Mouse (Mus musculus): Measurements from ENCODE around the gene Abcg1.

Abcg1 gene

GRCm38 (mm10) chr17:31133776-31134175 is 76.3 kb downstream of the Abcg1 start:
- DNase-seq = no peak

- no peak for DNase-seq
Observed at GRCm38 (mm10) chr17:31134913-31135312, 77.4 kb downstream of the Abcg1 start.

GRCm38 (mm10) chr17:31136291-31136690 is 78.8 kb downstream of the Abcg1 start:
- DNase-seq = no peak

- no peak for DNase-seq
Observed at GRCm38 (mm10) chr17:31136821-31137220, 79.3 kb downstream of the Abcg1 start.

- DNase-seq = peak; percentile 63
Observed at GRCm38 (mm10) chr17:31138398-31138797, 80.9 kb downstream of the Abcg1 start.

GRCm38 (mm10) chr17:31142116-31142515 is 84.6 kb downstream of the Abcg1 start:
- DNase-seq = no peak

- DNase-seq = peak; percentile 49
Observed at GRCm38 (mm10) chr17:31144040-31145037, 86.9 kb downstream of the Abcg1 start, which contains the start of gene Tff2. Tff2 (minus strand) TSS chr17:31144282.

GRCm38 (mm10) chr17:31145998-31146397 is 88.5 kb downstream of the Abcg1 start:
- no peak for DNase-seq

- peak; percentile 84 for DNase-seq
Observed at GRCm38 (mm10) chr17:31152512-31152911, 95.0 kb downstream of the Abcg1 start.

GRCm38 (mm10) chr17:31152966-31153499 is 95.6 kb downstream of the Abcg1 start:
- no peak for DNase-seq

GRCm38 (mm10) chr17:31153785-31154184 is 96.3 kb downstream of the Abcg1 start:
- no peak for DNase-seq

- DNase-seq = no peak
Observed at GRCm38 (mm10) chr17:31157921-31158320, 100.4 kb downstream of the Abcg1 start.

- peak; percentile 24 for DNase-seq
Observed at GRCm38 (mm10) chr17:31160291-31160690, 102.8 kb downstream of the Abcg1 start.

GRCm38 (mm10) chr17:31162607-31163006 is 105.1 kb downstream of the Abcg1 start:
- DNase-seq = peak; percentile 44

- DNase-seq = no peak
Observed at GRCm38 (mm10) chr17:31163821-31164220, 106.3 kb downstream of the Abcg1 start.

GRCm38 (mm10) chr17:31165127-31165526 is 107.7 kb downstream of the Abcg1 start, which contains the start of gene Tff1:
Tff1 (minus strand) TSS chr17:31165277.
- no peak for DNase-seq

All from kidney, postnatal 14 days (tissue).